Mouse (Mus musculus) liver, postnatal 0 days (tissue): Measurements from ENCODE around the gene Myo3b.

Source experiments
- CTCF ChIP-seq: sonication (generic); IDR thresholded peaks from 2 replicates; pipeline ENCODE4 v1.5.1; 2016; ENCODE audit warnings: antibody characterized with exemption, low read depth
- EP300 ChIP-seq: IDR thresholded peaks from 2 replicates; pipeline ENCODE4 v1.6.1; 2016; ENCODE audit warnings: antibody characterized with exemption, low read depth, mild to moderate bottlenecking

DNA sequence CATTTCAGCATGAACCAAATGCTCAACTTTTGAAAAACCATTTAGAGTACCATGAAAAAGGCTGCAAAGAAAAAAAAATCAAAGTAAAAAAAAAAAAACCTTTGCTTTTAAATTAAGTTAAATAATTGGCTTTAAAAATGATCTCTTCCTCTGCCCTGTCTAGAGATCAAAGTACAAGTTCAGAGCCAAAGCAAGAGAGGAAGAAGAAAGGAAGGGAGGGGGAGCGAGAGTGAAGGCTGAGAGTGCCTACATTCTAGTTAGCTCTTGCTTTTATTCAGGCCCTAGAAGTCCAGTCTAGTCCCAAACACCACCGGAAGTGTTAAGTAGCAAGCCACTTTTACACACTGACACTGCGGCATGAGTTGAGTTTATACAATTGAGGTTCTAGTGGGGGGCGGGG lies 60.5 kb downstream of the Myo3b start:
- no peak for TF ChIP-seq CTCF
- TF ChIP-seq EP300, result no peak
